Mouse (Mus musculus): Measurements from ENCODE around the gene Elf2. TPM values are rescaled to one million over a fixed set of nuclear protein-coding genes. Genes with fewer than 3 reads are reported as not detected.

Gene Elf2
- total RNA-seq, 2 experiments from 2014 or later = 20.9 to 65.4 TPM

Other genes with a start within 250 kb of the Elf2 start
- 39.6 and 43.5 TPM in 2 replicates for gene Noct, start 116.2 kb downstream of the Elf2 start, total RNA-seq (2015; ENCODE audit: low replicate concordance)
- 27.3 and 31.4 TPM in 2 replicates for gene Noct, start 116.2 kb downstream of the Elf2 start, total RNA-seq (2017; ENCODE audit: low replicate concordance)
- gene Mgarp, start 56.1 kb upstream of the Elf2 start, total RNA-seq (2015; ENCODE audit: low replicate concordance) = not detected in 2 replicates
- 0.56 TPM in 1 of 2 replicates, not detected in the other for gene Mgarp, start 56.1 kb upstream of the Elf2 start, total RNA-seq (2017; ENCODE audit: low replicate concordance)
- 27.4 and 43.2 TPM in 2 replicates for gene Ndufc1, start 68.3 kb upstream of the Elf2 start, total RNA-seq (2015; ENCODE audit: low replicate concordance)
- 2.5 and 23.8 TPM in 2 replicates for gene Ndufc1, start 68.3 kb upstream of the Elf2 start, total RNA-seq (2017; ENCODE audit: low replicate concordance)
- 27.2 and 38.0 TPM in 2 replicates for gene Naa15, start 74.5 kb upstream of the Elf2 start, total RNA-seq (2015; ENCODE audit: low replicate concordance)
- gene Naa15, start 74.5 kb upstream of the Elf2 start, total RNA-seq (2017; ENCODE audit: low replicate concordance) = 42.0 and 49.9 TPM in 2 replicates
- gene Rab33b, start 143.3 kb upstream of the Elf2 start, total RNA-seq (2015; ENCODE audit: low replicate concordance) = 0.38 and 1.9 TPM in 2 replicates
- 1.3 TPM in 2 replicates for gene Rab33b, start 143.3 kb upstream of the Elf2 start, total RNA-seq (2017; ENCODE audit: low replicate concordance)
- gene Setd7, start 220.2 kb upstream of the Elf2 start, total RNA-seq (2015; ENCODE audit: low replicate concordance) = 7.5 and 9.8 TPM in 2 replicates
- gene Setd7, start 220.2 kb upstream of the Elf2 start, total RNA-seq (2017; ENCODE audit: low replicate concordance) = 4.3 and 7.7 TPM in 2 replicates

All from erythroblast, adult 5-6 weeks (primary cell).